Mouse (Mus musculus): ENCODE data around the gene Scarf2. TPM values are rescaled to one million over a fixed set of nuclear protein-coding genes. Genes with fewer than 3 reads are reported as not detected.

Scarf2 gene
- total RNA-seq, 2 experiments from 2014 or later, result not detected

DNA sequence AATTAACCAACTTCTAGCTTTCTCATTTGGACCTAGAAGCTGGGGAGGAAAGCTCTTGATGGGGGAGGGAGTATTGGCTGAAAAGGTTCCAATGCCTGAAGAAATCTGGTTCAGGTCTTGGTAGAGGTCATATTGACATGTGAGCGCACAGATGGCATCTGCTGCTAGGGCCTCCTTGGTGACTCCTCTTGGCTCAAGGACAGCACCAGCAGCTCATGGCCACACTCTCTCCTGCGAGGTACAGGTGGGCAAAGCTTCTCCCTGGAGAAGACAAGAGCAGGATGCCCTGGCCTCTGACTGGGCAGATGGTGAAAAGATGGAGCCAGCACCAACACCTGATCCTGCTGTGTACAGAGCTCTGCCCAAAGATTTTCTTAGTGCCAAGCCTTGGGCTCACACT, 29.4 kb downstream of the Scarf2 start:
- no peak for ATAC-seq (replicated peaks; ENCODE audit: low FRiP score, poor library complexity, severe bottlenecking)

- ATAC-seq (replicated peaks; ENCODE audit: low FRiP score, poor library complexity, severe bottlenecking), result no peak
Measured at GRCm38 (mm10) chr16:17828229-17828628, 31.1 kb downstream of the Scarf2 start.

DNA sequence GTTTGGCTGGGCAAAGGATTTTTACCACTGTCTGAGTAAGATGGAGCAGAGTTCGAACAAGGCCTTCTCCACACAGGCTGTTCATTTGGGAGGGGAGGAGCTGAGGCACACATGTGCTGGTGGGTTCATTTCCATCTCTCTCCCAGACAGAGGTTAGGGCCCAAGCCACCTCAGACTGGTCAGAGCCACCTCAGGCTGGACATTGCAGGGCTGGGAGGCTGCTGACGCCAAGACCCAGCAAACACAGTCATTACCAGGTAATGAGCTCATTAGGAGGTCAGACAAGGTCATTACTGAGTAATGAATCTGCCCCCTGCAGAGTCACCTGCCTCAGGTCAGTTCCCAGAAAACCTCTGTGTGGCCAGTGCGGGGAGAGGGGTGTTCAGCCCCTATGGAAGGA, 31.8 kb downstream of the Scarf2 start:
- ATAC-seq (replicated peaks; ENCODE audit: low FRiP score, poor library complexity, severe bottlenecking), result no peak

- no peak for ATAC-seq (replicated peaks; ENCODE audit: low FRiP score, poor library complexity, severe bottlenecking)
Measured at GRCm38 (mm10) chr16:17830385-17831178, 33.5 kb downstream of the Scarf2 start.

DNA sequence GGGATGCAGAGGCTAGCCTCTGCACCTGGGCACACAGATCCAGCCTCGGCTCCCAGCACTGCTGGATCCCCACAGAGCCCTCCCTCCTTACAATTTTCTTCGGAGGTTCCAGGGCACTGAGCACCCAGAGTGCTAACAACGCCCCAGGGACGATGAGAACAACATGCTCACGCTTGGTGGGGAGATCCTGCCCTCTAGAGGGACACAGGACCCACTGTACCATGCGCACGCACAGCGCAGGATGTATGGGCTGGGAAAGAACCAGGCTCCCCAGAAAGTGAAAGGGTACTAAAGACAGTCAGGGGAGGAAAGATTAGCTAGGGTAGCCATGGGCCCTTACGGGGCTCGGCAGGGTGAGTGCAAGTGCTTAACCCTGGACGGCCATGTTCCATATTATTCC, 34.7 kb downstream of the Scarf2 start:
- no peak for ATAC-seq (replicated peaks; ENCODE audit: low FRiP score, poor library complexity, severe bottlenecking)

- ATAC-seq (replicated peaks; ENCODE audit: low FRiP score, poor library complexity, severe bottlenecking), result no peak
Measured at GRCm38 (mm10) chr16:17832821-17833220, 35.7 kb downstream of the Scarf2 start, which contains the start of gene B830017H08Rik. B830017H08Rik (plus strand) TSS chr16:17833121.

- ATAC-seq (replicated peaks; ENCODE audit: low FRiP score, poor library complexity, severe bottlenecking), result no peak
Measured at GRCm38 (mm10) chr16:17833321-17833680, 36.2 kb downstream of the Scarf2 start.

DNA sequence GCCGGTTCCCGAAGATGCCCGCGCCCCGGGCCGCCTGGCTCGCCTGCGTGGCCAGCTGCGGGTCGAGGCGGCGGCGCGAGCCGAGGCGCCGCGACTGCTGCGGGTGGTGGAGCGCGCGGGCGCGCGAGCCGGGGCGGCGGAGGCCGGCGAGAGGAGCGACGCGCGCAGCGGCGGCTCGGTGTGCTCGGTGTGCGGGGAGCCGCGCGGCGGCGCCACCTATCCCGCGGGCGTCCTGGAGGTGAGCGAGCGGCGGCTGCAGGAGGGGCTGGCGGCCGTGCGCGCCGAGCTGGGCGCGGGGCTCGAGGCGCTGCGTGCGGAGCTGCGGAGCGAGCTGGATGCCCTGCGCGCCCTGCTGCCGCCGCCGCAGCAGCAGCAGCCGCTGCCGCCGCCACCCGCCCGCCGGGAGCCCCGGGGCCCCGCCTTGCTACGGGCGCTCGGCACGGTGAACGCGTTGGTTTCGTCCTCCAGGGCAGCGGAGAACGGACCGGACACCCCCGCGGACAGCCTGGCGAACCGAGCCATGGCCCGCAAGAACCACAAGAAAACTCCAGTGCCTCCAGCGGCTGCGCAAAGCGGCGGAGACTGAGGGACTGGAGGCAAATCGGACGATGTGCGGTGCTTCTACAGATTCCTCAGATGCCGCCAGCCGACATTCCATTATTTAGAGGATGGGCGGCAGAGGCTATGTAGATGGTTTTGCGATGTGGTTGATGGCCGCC, 36.8 kb downstream of the Scarf2 start:
- ATAC-seq (replicated peaks; ENCODE audit: low FRiP score, poor library complexity, severe bottlenecking), result no peak

GRCm38 (mm10) chr16:17834543-17834942, 37.5 kb downstream of the Scarf2 start:
- no peak for ATAC-seq (replicated peaks; ENCODE audit: low FRiP score, poor library complexity, severe bottlenecking)

DNA sequence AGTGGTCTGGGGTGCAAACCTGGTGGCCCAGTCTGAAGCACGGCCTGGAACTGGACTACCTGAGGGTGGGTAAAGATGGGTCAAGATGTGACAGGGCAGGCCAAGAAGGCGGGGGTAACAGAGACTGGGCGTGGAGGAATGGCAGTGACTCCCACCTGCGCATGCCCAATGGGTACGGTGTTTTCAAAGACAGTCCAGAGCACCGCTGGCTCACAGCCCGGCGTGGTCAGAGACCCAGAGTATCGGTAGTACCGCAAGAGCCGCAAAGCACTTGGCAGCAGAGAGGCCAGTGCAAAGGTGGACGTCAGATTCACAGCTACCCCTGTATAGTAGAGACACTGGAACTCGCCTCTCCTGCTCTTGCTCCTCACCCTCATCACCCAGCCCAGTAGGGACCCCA, 38.4 kb downstream of the Scarf2 start:
- ATAC-seq (replicated peaks; ENCODE audit: low FRiP score, poor library complexity, severe bottlenecking), result no peak

- ATAC-seq (replicated peaks; ENCODE audit: low FRiP score, poor library complexity, severe bottlenecking), result no peak
Measured at GRCm38 (mm10) chr16:17838051-17838450, 41.0 kb downstream of the Scarf2 start, which contains the start of gene Car15. Car15 (minus strand) TSS chr16:17838364.

DNA sequence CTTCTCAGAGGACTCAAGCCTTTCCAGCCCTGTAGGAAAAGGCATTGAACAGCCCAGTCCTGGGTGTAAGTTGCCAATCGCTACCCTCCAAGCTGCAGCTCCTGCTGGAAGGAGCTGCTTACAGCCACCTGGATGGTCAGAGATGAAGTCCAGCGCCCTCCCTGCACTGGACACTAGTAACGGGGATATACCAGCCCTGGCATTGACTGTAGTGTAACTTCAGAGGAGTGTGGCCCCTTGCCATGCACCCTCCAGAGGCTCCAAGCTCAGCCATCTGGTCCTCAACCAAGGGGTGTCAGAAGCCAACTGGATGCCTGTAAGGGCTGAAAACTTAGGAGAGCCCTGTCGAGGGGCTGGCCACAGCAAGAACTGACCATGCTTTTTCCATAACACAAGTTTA, 42.9 kb downstream of the Scarf2 start:
- no peak for ATAC-seq (replicated peaks; ENCODE audit: low FRiP score, poor library complexity, severe bottlenecking)

DNA sequence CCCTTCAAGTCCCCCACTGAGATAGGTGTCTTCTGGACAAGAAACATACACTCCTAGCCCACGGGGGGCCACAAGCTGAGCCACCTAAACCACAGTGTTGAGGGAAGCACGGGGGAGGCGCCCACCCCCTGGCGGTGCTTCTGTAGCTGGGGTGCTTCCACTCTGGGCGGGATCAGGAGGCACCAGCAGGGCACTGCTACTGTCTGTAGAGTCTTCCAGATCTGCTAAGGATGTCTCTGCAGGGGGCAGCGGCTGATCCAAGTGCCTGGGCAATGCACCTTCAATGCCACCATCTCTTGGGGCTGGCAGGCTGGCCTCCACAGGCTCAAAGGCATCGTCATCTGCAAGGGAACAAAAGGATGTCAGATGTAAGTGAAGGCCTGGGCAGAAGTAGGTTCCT, 45.4 kb downstream of the Scarf2 start:
- no peak for ATAC-seq (replicated peaks; ENCODE audit: low FRiP score, poor library complexity, severe bottlenecking)

DNA sequence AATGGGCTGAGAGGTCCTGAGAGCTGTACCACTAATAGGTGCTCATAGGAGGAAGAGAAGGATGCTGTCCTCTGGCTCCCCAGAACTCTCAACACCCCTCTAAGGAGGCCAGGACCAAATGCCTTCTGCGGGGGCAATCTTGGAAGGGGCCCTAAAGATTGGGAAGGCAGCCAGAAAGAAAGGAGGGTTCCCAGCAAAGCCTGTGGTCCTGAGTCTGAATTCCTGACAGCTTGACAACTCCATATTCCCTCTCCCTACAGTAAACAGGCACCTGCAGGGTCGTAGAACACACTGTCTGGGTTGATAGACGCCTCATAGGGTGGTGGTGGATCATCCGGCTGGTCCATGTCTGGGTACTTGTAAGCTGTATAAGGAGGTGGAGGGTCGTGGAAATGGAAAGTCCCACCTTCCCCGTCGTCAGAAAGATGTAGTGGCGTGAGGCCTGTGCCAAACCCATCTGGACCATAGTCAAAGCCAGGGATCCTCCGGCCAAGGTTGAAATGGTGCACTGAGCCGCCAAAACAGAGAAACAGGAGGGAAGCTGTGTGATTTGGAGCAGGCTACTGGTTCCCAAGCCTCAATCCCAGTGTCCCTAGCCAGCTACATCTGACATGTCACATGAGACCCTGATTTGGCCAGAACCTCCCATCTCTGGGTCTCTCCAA, 46.8 kb downstream of the Scarf2 start:
- no peak for ATAC-seq (replicated peaks; ENCODE audit: low FRiP score, poor library complexity, severe bottlenecking)

GRCm38 (mm10) chr16:17848431-17848830, 51.3 kb downstream of the Scarf2 start:
- ATAC-seq (replicated peaks; ENCODE audit: low FRiP score, poor library complexity, severe bottlenecking), result peak; percentile 20; the same call in 1 of the 2 replicates

DNA sequence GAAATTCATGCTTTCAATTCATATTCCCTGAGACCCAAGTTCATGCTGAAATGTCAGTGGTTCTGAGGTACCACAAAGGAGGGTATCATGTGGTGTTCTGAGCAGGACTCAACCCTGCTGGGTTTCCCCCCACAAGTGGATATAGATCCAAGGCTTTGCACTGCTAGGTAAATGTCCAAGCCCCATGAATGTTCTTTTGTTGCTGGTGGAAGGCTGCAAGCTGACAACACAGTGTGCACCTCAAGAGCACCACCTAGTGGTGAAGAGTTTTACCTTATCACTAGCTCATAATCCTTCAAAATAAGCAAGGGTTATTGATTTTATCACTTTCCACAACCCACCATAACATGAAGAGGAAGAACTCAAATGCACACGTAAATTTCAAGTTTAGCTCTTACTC, 51.8 kb downstream of the Scarf2 start:
- peak; percentile 76 for ATAC-seq (replicated peaks; ENCODE audit: low FRiP score, poor library complexity, severe bottlenecking)

- ATAC-seq (replicated peaks; ENCODE audit: low FRiP score, poor library complexity, severe bottlenecking), result no peak
Measured at GRCm38 (mm10) chr16:17849486-17849885, 52.4 kb downstream of the Scarf2 start.

- ATAC-seq (replicated peaks; ENCODE audit: low FRiP score, poor library complexity, severe bottlenecking), result no peak
Measured at GRCm38 (mm10) chr16:17851331-17851730, 54.2 kb downstream of the Scarf2 start.

GRCm38 (mm10) chr16:17851860-17852259, 54.8 kb downstream of the Scarf2 start:
- ATAC-seq (replicated peaks; ENCODE audit: low FRiP score, poor library complexity, severe bottlenecking), result no peak

GRCm38 (mm10) chr16:17853263-17853662, 56.2 kb downstream of the Scarf2 start:
- no peak for ATAC-seq (replicated peaks; ENCODE audit: low FRiP score, poor library complexity, severe bottlenecking)

DNA sequence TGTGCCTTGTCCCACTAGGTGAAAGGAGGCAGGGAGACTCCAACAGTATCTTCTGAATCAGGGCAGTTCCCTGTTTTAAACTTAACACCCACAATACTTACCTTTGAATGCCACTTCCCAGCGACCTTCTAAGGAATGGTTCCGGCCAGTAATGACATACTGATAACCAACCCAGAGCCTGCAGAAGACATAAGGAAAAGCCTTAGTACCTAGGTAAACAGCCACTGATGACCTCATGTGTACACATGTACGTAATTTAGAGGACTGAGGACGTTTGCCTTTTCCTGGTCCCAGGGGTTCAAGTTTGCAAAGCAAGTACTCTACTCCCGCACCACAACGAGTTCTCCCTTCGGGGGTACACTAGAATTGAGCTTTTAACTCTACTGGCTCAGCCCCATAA, 60.1 kb downstream of the Scarf2 start:
- ATAC-seq (replicated peaks; ENCODE audit: low FRiP score, poor library complexity, severe bottlenecking), result no peak
